In the genomic region with DNA sequence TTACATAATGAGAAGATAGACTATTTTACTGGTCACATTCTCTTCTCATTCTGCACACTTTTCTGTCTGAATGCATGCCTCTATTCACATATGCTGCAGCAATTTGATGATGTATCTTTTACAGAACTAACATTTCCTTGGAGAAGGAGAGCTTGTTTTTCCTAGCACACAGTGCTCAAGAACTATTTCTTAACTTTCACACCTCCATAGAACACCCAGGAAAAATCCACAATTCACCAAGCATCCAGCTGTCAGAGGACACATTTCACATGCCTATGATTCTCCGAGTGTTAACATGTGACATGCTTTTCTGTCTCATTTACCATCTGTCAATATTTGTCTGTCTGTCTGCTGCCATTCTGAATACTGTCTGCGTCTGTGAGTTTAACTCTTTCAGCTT, we compare ENCODE assay signal across 17 mouse cellular contexts.
"Had no signal": no experiment of that assay in that cellular context is flagged by ENCODE, and none has a peak within 500 bp of the region (broad histone marks: within the 10 kb centered on the region; RNA-seq: fewer than 3 reads in every experiment).

No protein-coding gene starts in this region.

- H3K36me3 ChIP-seq: liver, embryonic 13.5 days; stomach, embryonic 15.5 days had no signal

- H3K27me3 ChIP-seq: liver, embryonic 13.5 days; stomach, embryonic 15.5 days had no signal

- H3K4me3 ChIP-seq: layer of hippocampus, adult 2 months; left cerebral cortex, adult 2 months; liver, embryonic 13.5 days; megakaryocyte, embryonic 14.5 days; stomach, embryonic 15.5 days had no signal

- H3K4me1 ChIP-seq: liver, embryonic 13.5 days; stomach, embryonic 15.5 days had no signal

- DNase-seq: kidney, adult 18-20 months; kidney, adult 9 months; kidney, postnatal 14 days; kidney, postnatal 4 days; layer of hippocampus, postnatal 36 days; liver, embryonic 13.5 days; lung, adult 2 months; lung, postnatal 36 days; midbrain, embryonic 14.5 days; right cerebral cortex, postnatal 25 days; spleen, adult 18-20 months; thymus, adult 18-20 months; thymus, postnatal 36 days had no signal

- H3K9me3 ChIP-seq: liver, embryonic 13.5 days; stomach, embryonic 15.5 days had no signal

- H3K27ac ChIP-seq: layer of hippocampus, adult 2 months; left cerebral cortex, adult 2 months; liver, embryonic 13.5 days; stomach, embryonic 15.5 days had no signal
